Comparison of ENCODE assay signal across 21 mouse cellular contexts in the genomic region with DNA sequence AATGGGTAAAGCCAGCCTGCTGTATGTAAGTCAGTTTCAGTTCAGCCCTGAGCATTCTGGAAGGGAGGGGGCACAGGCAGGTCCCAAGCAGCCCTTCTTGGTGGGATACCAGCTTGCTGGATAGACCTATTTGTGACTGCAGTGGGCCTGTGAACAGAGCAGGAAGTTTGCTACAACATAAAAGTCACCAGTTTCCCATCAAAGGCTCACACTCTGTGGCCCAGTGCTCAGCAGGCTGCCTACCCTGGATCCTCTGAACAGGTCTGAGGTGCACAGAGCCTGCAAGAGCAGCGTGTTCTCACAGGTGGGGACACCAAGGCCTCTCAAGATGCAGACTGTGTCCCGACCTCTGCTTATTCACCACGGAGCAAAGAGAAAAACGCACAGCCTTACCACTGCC. TPM values are rescaled to one million over a fixed set of nuclear protein-coding genes. Genes with fewer than 3 reads are reported as not detected.
A peak's percentile ranks its signal among the peaks of the same experiment; 100 is the strongest.
DNase-seq lines count a peak whose midpoint lies in the region; ATAC-seq and TF ChIP-seq lines count a peak whose summit lies in the region.
"Had no signal": no experiment of that assay in that cellular context is flagged by ENCODE, and none has a peak within 500 bp of the region (broad histone marks: within the 10 kb centered on the region; RNA-seq: fewer than 3 reads in every experiment).

No protein-coding gene starts in this region.

- no peak for DNase-seq in heart, adult 2 months
- no peak for DNase-seq in heart, postnatal 36 days
- DNase-seq in lung, postnatal 10 days, result no peak
- peak; percentile 42 for DNase-seq in T-cell, adult 2 months (ENCODE audit: low spot score)
- DNase-seq in yolk sac, embryonic 10.5 days (ENCODE audit: low spot score), result no peak
- DNase-seq in cerebellum, postnatal 4 days (ENCODE audit: low spot score in 2 of 2), result no peak
- DNase-seq: adrenal gland, postnatal 14 days; cerebellum, adult 8-10 months; gastrocnemius, postnatal 14 days; kidney, adult 9 months; kidney, postnatal 4 days; lung, postnatal 14 days; spleen, adult 18-20 months had no signal

- no peaks in the 10 kb centered on the region for H3K79me2 ChIP-seq in heart, adult 2 months (replicated peaks; ENCODE audit: control insufficient read depth, insufficient read depth, low read length)

- no peak overlapping the region for H3K9ac ChIP-seq in heart, adult 2 months (ENCODE audit: low read depth, low read length)
- no peak overlapping the region for H3K9ac ChIP-seq in lung, embryonic 15.5 days
- H3K9ac ChIP-seq: embryonic facial prominence, embryonic 13.5 days; liver, embryonic 12.5 days; stomach, embryonic 15.5 days had no signal

- no peak for TF ChIP-seq CTCF in heart, adult 2 months (IDR thresholded peaks at IDR 0.05)
- no peak for TF ChIP-seq CTCF in olfactory bulb, adult 2 months (IDR thresholded peaks at IDR 0.05; ENCODE audit: insufficient read depth, low read depth, low read length)

- peak overlapping the region; percentile 66 for H3K27ac ChIP-seq in heart, adult 2 months
- H3K27ac ChIP-seq in lung, embryonic 15.5 days, result peak overlapping the region; percentile 45; the same call in 1 of the 2 replicates
- peak overlapping the region; percentile 2; the same call in 1 of the 2 replicates for H3K27ac ChIP-seq in olfactory bulb, adult 2 months (ENCODE audit: insufficient read depth, low read depth, low read length)
- H3K27ac ChIP-seq: embryonic facial prominence, embryonic 13.5 days; liver, embryonic 12.5 days; stomach, embryonic 15.5 days had no signal

- TF ChIP-seq EP300 in heart, adult 2 months (IDR thresholded peaks at IDR 0.05; ENCODE audit: insufficient read depth, low read depth, low read length), result no peak

- H3K9me3 ChIP-seq in lung, embryonic 15.5 days, result no peaks in the 10 kb centered on the region
- H3K9me3 ChIP-seq: embryonic facial prominence, embryonic 13.5 days; liver, embryonic 12.5 days; stomach, embryonic 15.5 days had no signal

- TF ChIP-seq POLR2A in heart, adult 2 months (IDR thresholded peaks at IDR 0.05; ENCODE audit: insufficient read depth, low read depth, low read length), result no peak
- no peak for TF ChIP-seq POLR2A in olfactory bulb, adult 2 months (IDR thresholded peaks at IDR 0.05; ENCODE audit: insufficient read depth, low read depth, low read length)

- H3K4me2 ChIP-seq in lung, embryonic 15.5 days, result no peak overlapping the region
- H3K4me2 ChIP-seq: embryonic facial prominence, embryonic 13.5 days; heart, embryonic 11.5 days; liver, embryonic 12.5 days; stomach, embryonic 15.5 days had no signal

- no peaks in the 10 kb centered on the region for H3K27me3 ChIP-seq in heart, adult 2 months (ENCODE audit: control insufficient read depth, insufficient read depth, low read length)
- peaks cover 9% of the 10 kb centered on the region for H3K27me3 ChIP-seq in lung, embryonic 15.5 days

- no peak overlapping the region for H3K4me3 ChIP-seq in heart, adult 2 months
- H3K4me3 ChIP-seq in lung, embryonic 15.5 days, result no peak overlapping the region
- no peak overlapping the region for H3K4me3 ChIP-seq in olfactory bulb, adult 2 months (ENCODE audit: insufficient read depth, low read depth, low read length)
- H3K4me3 ChIP-seq: embryonic facial prominence, embryonic 13.5 days; liver, embryonic 12.5 days; myocyte; stomach, embryonic 15.5 days had no signal

- no peaks in the 10 kb centered on the region for H3K36me3 ChIP-seq in heart, adult 2 months (ENCODE audit: control insufficient read depth, insufficient read depth, low read length)
- H3K36me3 ChIP-seq in lung, embryonic 15.5 days, result no peaks in the 10 kb centered on the region
- H3K36me3 ChIP-seq: embryonic facial prominence, embryonic 13.5 days; liver, embryonic 12.5 days; stomach, embryonic 15.5 days had no signal

- no peak for ATAC-seq in lung, embryonic 15.5 days (ENCODE audit: borderline replicate concordance, extremely low read depth, low FRiP score, low TSS enrichment)
- ATAC-seq: activated CD4-positive, CD25-positive, alpha-beta regulatory T cell, adult 4 months; liver, embryonic 12.5 days had no signal

- peaks cover 15% of the 10 kb centered on the region for H3K4me1 ChIP-seq in heart, adult 2 months (ENCODE audit: control insufficient read depth, insufficient read depth, low read length)
- peaks cover 20% of the 10 kb centered on the region for H3K4me1 ChIP-seq in lung, embryonic 15.5 days
- H3K4me1 ChIP-seq in olfactory bulb, adult 2 months (ENCODE audit: control insufficient read depth, insufficient read depth, low read length), result peaks cover 50% of the 10 kb centered on the region

- intact Hi-C loops in heart, adult 2 months (cut with DNase I), result no loop called here
- intact Hi-C loops in heart, postnatal 36 days (cut with DNase I), result no loop called here

- 81% methylated on average over 4 of the region's 4 CpGs for WGBS in heart, adult 2 months
- WGBS in lung, embryonic 15.5 days, result 20% methylated on average over 4 of the region's 4 CpGs
- WGBS in olfactory bulb, adult 2 months, result 82% methylated on average over 4 of the region's 4 CpGs

RNA-seq across cellular contexts. Expression of a gene that starts 5.7 kb away (rescaled TPM):
- 10 to 100 TPM; 27.1 to 27.3 TPM for total RNA-seq in heart, adult 2 months (2021)
- 32.6 and 45.1 TPM in 2 replicates for polyA plus RNA-seq in heart, adult 2 months (2012; rRNA removed)
- 10 to 100 TPM; 30.4 to 31.3 TPM for total RNA-seq in heart, postnatal 36 days (2021)
- 8.4 TPM in 2 replicates for polyA plus RNA-seq in lung, embryonic 15.5 days (2015; fragmentation: Nextera tagmentation; extraction: Ambion mirVana)
- not detected in 2 replicates for polyA plus RNA-seq in olfactory bulb, adult 2 months (2012; ENCODE audit: insufficient read depth, insufficient read length, low replicate concordance, missing spikeins)

RNA-seq across cellular contexts. Expression of a gene that starts 49.6 kb away (rescaled TPM):
- total RNA-seq in heart, adult 2 months (2021), result 10 to 100 TPM; 18.9 to 21.7 TPM
- 21.4 and 31.6 TPM in 2 replicates for polyA plus RNA-seq in heart, adult 2 months (2012; rRNA removed)
- 10 to 100 TPM; 13.2 to 16.6 TPM for total RNA-seq in heart, postnatal 36 days (2021)
- 2.4 and 2.8 TPM in 2 replicates for polyA plus RNA-seq in lung, embryonic 15.5 days (2015; fragmentation: Nextera tagmentation; extraction: Ambion mirVana)
- not detected in 2 replicates for polyA plus RNA-seq in olfactory bulb, adult 2 months (2012; ENCODE audit: insufficient read depth, insufficient read length, low replicate concordance, missing spikeins)

Comparison
In these comparisons a context has a peak if more than half of its experiments do, and no peak if none do; other contexts are left out.
1. H3K27ac ChIP-seq: peak in every context shown above with its lines; median percentile 66 in heart, adult 2 months; 45 in lung, embryonic 15.5 days; 2 in olfactory bulb, adult 2 months.